Mouse (Mus musculus): ENCODE measurements around the gene 3110009E18Rik. TPM values are rescaled to one million over a fixed set of nuclear protein-coding genes. Genes with fewer than 3 reads are reported as not detected.
A peak's percentile ranks its signal among the peaks of the same experiment; 100 is the strongest.

Gene 3110009E18Rik
- polyA plus RNA-seq, 1 experiment from 2014 or later, result 22.6 TPM

DNA sequence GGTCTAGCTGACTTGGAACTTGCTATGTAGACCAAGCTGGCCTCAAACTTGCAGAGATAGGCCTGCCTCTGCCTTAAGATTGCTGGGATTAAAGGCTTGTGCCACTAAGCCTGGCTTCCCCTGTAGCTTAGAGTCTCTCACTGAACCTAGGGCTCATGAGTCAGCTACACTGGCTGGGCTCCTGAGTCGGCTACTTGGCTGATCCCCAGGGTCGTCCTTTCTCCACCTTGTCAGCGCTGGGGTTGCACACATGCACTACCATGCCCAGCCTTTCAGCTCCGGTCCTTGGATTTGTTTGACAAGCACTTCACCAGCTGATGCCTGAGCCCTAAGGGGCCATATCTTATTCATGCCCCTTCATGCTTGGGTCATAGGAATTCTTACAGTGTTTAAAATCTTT is 47.0 kb downstream of the 3110009E18Rik start:
- no peak overlapping the region for H3K4me2 ChIP-seq (replicated peaks)
- H3K4me1 ChIP-seq, result no peaks in the 10 kb centered on the region
- no peaks in the 10 kb centered on the region for H3K36me3 ChIP-seq
- no peak for ATAC-seq (ENCODE audit: low FRiP score)
- H3K4me3 ChIP-seq, result no peak overlapping the region
- H3K9me3 ChIP-seq (replicated peaks), result no peaks in the 10 kb centered on the region
- WGBS, result 68% methylated on average over 4 of the region's 4 CpGs
- H3K9ac ChIP-seq, result no peak overlapping the region
- no peak overlapping the region for H3K27ac ChIP-seq
- H3K27me3 ChIP-seq, result no peaks in the 10 kb centered on the region

DNA sequence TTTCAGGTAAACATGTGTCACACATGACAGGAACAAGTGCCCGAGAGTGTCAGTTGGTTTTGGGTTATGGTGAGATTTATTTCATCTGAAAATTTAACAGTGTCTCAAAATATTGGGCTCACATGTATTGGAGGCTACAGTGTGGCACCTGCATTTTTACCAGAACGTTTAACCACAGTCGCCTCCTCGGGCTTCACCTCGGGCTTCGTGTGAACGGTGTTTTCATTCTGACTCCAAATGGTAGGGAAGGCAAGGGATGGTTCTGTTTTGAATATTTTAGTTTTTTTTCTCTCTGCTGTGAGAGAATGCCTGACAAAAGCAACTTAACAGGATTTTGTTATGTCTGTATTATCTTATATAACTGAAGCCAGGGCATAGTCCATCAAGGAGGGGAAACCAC is 47.7 kb downstream of the 3110009E18Rik start:
- no peak overlapping the region for H3K4me2 ChIP-seq (replicated peaks)
- H3K9ac ChIP-seq, result no peak overlapping the region
- WGBS, result 90% methylated on average over 7 of the region's 7 CpGs

DNA sequence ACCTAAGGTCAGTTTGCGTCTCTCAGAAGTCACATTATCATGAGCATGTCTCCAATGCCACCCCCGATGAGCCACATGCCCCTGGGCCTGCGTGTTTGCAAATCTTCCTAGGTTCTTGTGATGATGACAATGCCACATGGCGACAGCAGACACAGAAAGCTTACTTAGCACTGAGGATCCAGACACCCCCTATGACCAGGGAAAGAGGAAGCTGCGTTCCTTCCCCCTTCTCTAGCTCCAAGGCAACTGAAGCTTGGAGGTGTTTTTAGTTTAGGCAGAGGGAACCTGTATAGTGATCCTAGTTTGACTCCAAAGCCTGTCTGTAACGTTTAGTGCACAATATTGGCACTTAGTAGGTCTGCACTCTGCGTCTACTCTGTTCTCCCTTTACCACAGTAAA is 49.3 kb downstream of the 3110009E18Rik start:
- WGBS, result 82% methylated on average over 7 of the region's 7 CpGs
- Histone ChIP-seq H3K4me2 (replicated peaks) (no peak overlapping the region), H3K9ac (no peak overlapping the region), H3K27me3 (no peaks in the 10 kb centered on the region), H3K27ac (no peak overlapping the region), H3K9me3 (replicated peaks) (no peaks in the 10 kb centered on the region), H3K4me1 (no peaks in the 10 kb centered on the region), H3K36me3 (no peaks in the 10 kb centered on the region), H3K4me3 (no peak overlapping the region)
- no peak for ATAC-seq (ENCODE audit: low FRiP score)

More for the DNA sequence above, 47.7 kb downstream of the 3110009E18Rik start:
- Histone ChIP-seq H3K4me1 (no peaks in the 10 kb centered on the region), H3K4me3 (no peak overlapping the region), H3K9me3 (replicated peaks) (no peaks in the 10 kb centered on the region), H3K27me3 (no peaks in the 10 kb centered on the region), H3K27ac (no peak overlapping the region), H3K36me3 (no peaks in the 10 kb centered on the region)
- no peak for ATAC-seq (ENCODE audit: low FRiP score)

DNA sequence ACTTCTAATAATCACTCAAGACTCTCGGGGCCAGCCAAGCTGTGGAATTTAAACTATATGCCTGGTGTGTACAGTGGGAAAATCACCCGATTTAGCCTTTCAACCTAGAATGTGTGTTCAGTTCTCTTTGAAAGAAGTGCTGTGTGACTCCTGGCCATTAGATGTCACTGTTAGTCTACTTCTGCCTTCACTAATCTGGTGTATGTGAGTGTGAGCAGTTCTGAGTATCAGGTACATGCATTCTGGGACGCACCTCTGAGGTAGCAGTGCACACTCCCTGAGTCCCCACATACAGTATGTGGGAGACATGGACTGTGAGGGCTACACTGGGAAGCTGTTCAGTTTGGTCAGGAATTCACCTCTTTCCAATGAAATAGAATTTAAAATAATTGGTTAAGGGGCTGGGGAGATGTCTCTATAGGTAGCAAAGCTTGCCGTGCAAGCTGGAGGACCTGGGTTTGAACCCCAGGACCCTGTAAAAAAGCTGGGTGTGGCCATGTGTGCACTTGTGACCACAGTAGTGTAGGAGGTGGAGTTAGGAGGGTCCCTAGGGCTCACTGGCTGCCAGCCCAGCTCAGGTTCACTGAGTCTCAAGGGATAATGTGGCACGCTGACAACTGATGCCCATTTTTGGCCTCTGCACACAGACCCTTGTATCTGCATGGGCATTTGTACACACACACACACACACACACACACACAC is 51.0 kb downstream of the 3110009E18Rik start:
- no peak overlapping the region for H3K4me3 ChIP-seq
- no peaks in the 10 kb centered on the region for H3K27me3 ChIP-seq
- H3K36me3 ChIP-seq, result no peaks in the 10 kb centered on the region
- H3K4me1 ChIP-seq, result peaks cover 8% of the 10 kb centered on the region; the same call in 1 of the 2 replicates
- H3K9me3 ChIP-seq (replicated peaks), result no peaks in the 10 kb centered on the region
- WGBS, result 64% methylated on average over 5 of the region's 5 CpGs
- H3K4me2 ChIP-seq (replicated peaks), result no peak overlapping the region
- H3K27ac ChIP-seq, result no peak overlapping the region
- H3K9ac ChIP-seq, result no peak overlapping the region
- ATAC-seq (ENCODE audit: low FRiP score), result peak; percentile 78

DNA sequence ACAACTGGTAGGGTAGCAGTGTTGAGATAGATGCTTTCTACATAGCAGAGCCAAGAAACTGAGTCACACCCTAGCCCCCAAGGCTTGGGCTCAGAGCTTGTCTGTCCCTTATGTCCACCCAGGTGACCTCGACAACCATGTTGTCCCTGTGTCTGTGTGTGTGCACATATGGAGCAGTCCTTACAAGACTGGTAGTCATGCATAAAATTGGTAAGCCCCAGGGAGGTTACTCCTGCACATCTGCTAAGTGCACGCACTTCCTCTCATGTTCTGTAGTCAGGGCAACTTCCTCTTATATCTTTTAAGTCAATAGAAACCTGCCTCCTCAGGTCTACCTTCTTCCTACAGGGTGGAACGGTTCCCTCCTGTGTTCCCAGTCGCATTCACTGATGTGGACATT is 54.0 kb downstream of the 3110009E18Rik start:
- WGBS, result 87% methylated on average over 4 of the region's 4 CpGs
- H3K9ac ChIP-seq, result no peak overlapping the region

DNA sequence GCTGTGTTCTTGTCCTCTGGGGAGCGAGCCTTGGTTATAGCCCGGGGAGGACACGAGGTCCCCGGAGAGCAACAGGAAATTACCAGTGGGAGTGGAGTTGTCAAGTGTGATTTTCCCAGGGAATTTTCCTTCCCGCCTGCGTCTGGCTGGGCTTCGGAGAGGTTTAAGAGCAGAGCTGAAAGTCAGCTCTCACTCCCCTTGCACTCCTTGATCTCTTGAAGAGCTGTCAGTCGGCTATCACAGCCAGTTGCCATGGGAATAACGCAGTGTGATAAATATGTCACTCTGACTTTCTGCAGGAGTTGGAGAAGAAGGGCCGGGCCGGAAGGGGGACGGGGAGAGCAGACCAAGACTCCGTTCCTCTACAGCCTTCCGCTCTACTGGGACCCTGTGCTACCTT is 55.3 kb downstream of the 3110009E18Rik start:
- WGBS, result 48% methylated on average over 14 of the region's 14 CpGs
- no peak overlapping the region for H3K4me2 ChIP-seq (replicated peaks)
- no peaks in the 10 kb centered on the region for H3K9me3 ChIP-seq (replicated peaks)
- ATAC-seq (ENCODE audit: low FRiP score), result no peak
- no peaks in the 10 kb centered on the region for H3K36me3 ChIP-seq
- H3K4me3 ChIP-seq, result no peak overlapping the region
- no peak overlapping the region for H3K27ac ChIP-seq
- peaks cover 8% of the 10 kb centered on the region; the same call in 1 of the 2 replicates for H3K4me1 ChIP-seq
- H3K27me3 ChIP-seq, result no peaks in the 10 kb centered on the region
- H3K9ac ChIP-seq, result no peak overlapping the region

More for the DNA sequence above, 54.0 kb downstream of the 3110009E18Rik start:
- Histone ChIP-seq H3K4me1 (peaks cover 8% of the 10 kb centered on the region; the same call in 1 of the 2 replicates), H3K9me3 (replicated peaks) (no peaks in the 10 kb centered on the region), H3K4me3 (no peak overlapping the region), H3K36me3 (no peaks in the 10 kb centered on the region), H3K27ac (no peak overlapping the region), H3K27me3 (no peaks in the 10 kb centered on the region), H3K4me2 (replicated peaks) (no peak overlapping the region)
- no peak for ATAC-seq (ENCODE audit: low FRiP score)

DNA sequence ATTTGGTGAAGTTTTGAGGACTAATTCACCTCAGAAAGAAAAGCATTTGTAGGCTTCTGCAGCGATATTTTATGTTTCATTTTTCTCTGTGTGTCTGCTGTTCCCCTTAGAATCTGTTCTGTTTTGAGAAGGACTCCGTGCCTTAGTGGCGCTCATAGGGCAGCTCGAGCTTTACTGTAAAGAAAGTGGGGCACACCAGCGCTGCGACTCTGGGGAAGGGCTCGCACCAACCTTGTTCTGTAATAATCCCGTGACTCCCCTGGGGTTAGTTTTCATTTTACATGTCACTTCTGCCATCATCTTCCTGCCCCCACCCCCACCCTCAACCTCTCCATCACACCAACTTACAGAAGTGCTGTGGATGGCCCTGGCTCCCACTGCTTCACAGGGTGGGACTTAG is 56.2 kb downstream of the 3110009E18Rik start:
- H3K36me3 ChIP-seq, result no peaks in the 10 kb centered on the region
- no peak overlapping the region for H3K9ac ChIP-seq
- H3K27me3 ChIP-seq, result no peaks in the 10 kb centered on the region
- peaks cover 8% of the 10 kb centered on the region; the same call in 1 of the 2 replicates for H3K4me1 ChIP-seq
- no peak overlapping the region for H3K27ac ChIP-seq
- H3K9me3 ChIP-seq (replicated peaks), result no peaks in the 10 kb centered on the region
- ATAC-seq (ENCODE audit: low FRiP score), result no peak
- no peak overlapping the region for H3K4me2 ChIP-seq (replicated peaks)
- no peak overlapping the region for H3K4me3 ChIP-seq
- WGBS, result 94% methylated on average over 8 of the region's 8 CpGs

DNA sequence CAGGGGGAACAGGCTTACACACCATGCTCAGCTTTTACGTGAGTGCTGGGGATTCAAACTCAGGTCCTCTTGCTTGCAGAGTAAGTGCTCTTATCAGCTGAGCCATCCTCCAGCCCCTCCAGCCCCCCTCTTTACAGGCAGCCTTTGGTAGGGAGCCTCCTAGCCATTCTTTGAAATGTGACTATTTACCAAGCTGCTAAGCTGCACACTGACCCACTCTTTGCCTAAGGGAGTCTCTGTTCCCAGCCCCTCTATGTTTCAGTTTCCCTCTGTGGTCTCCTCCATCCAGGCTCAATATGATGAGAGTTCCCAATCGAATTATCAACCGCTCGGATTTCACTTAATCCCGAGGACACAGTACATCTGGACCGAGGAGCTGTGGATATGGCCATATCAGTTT is 65.2 kb downstream of the 3110009E18Rik start:
- WGBS, result 61% methylated on average over 6 of the region's 6 CpGs
- Histone ChIP-seq H3K27me3 (no peaks in the 10 kb centered on the region), H3K4me3 (no peak overlapping the region), H3K27ac (no peak overlapping the region), H3K9ac (no peak overlapping the region), H3K4me1 (peaks cover 3% of the 10 kb centered on the region; the same call in 1 of the 2 replicates), H3K36me3 (no peaks in the 10 kb centered on the region), H3K9me3 (replicated peaks) (no peaks in the 10 kb centered on the region), H3K4me2 (replicated peaks) (no peak overlapping the region)
- 0 out of 2 replicates have a peak, but pooled peaks have one; percentile 38 for ATAC-seq (ENCODE audit: low FRiP score)

DNA sequence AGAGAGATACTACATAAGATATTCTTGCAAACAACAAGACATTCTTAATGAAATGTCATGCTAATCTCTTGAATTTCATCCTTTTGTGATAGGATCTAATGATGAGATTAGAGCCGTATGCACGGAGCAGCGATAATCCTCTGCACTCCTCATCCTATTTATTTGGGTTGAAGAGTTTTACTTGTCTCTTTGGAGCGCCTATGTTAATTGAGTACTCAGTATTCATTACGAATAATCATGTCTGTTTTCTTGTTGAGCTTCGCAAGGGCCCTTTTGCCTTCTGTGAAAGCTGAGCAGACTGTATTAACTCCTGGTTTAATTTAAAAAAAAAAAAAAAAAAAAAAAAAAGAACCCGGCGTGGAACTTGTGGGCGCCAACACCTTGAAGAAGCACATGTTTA is 65.7 kb downstream of the 3110009E18Rik start:
- peaks cover 3% of the 10 kb centered on the region; the same call in 1 of the 2 replicates for H3K4me1 ChIP-seq
- H3K4me2 ChIP-seq (replicated peaks), result no peak overlapping the region
- no peaks in the 10 kb centered on the region for H3K36me3 ChIP-seq
- no peak overlapping the region for H3K27ac ChIP-seq
- H3K4me3 ChIP-seq, result no peak overlapping the region
- 59% methylated on average over 9 of the region's 9 CpGs for WGBS
- H3K9me3 ChIP-seq (replicated peaks), result no peaks in the 10 kb centered on the region
- no peak overlapping the region for H3K9ac ChIP-seq
- no peaks in the 10 kb centered on the region for H3K27me3 ChIP-seq
- ATAC-seq (ENCODE audit: low FRiP score), result 0 out of 2 replicates have a peak, but pooled peaks have one; percentile 38

DNA sequence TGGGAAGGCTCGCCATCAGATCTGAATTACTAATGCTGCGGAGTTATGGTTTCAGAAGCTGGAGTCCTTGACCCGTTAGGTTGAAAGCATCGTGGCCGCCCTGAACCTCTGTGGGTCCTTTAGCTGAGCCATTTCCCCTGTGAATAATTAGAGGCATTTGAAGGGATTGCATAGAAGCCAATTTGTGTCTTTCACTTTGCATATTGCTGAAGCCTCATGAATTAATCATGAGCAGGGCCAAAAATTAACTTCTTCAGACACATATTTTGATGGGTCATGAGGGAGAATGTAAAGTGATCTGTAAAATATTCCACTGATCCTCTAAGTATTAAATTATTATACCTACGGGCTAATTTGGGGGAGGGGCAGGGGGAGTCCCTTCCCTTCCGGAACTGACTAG is 66.1 kb downstream of the 3110009E18Rik start:
- peak; percentile 54; the same call in 1 of the 2 replicates for ATAC-seq (ENCODE audit: low FRiP score)
- Histone ChIP-seq H3K9me3 (replicated peaks) (no peaks in the 10 kb centered on the region), H3K27me3 (no peaks in the 10 kb centered on the region), H3K4me3 (no peak overlapping the region), H3K4me2 (replicated peaks) (no peak overlapping the region), H3K36me3 (no peaks in the 10 kb centered on the region), H3K4me1 (peaks cover 3% of the 10 kb centered on the region; the same call in 1 of the 2 replicates), H3K9ac (no peak overlapping the region), H3K27ac (no peak overlapping the region)
- WGBS, result 46% methylated on average over 7 of the region's 7 CpGs

DNA sequence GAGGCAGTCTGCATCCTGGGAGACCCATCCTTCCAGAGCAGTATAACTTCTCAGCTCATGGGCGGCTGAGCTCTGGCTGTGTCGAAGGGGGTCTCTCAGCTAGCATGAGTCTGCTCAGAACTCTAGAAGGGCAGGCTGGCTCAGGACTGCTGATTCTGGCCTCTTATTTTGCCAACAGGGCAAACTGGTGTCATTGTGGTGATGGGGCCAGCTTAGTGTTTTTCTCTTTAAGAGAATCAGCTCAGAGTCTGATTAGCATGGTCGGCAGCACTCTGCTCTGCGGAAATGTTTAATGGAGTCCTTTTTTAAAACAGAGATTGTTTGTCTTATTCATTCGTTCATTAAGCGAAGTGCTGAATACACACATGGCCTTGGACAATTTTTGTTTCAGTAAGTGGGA is 68.2 kb downstream of the 3110009E18Rik start:
- no peaks in the 10 kb centered on the region for H3K36me3 ChIP-seq
- no peak overlapping the region for H3K27ac ChIP-seq
- no peaks in the 10 kb centered on the region for H3K27me3 ChIP-seq
- no peak overlapping the region for H3K9ac ChIP-seq
- no peak for ATAC-seq (ENCODE audit: low FRiP score)
- 90% methylated on average over 6 of the region's 6 CpGs for WGBS
- H3K4me3 ChIP-seq, result no peak overlapping the region
- no peaks in the 10 kb centered on the region for H3K9me3 ChIP-seq (replicated peaks)
- H3K4me1 ChIP-seq, result peaks cover 3% of the 10 kb centered on the region; the same call in 1 of the 2 replicates
- H3K4me2 ChIP-seq (replicated peaks), result no peak overlapping the region

DNA sequence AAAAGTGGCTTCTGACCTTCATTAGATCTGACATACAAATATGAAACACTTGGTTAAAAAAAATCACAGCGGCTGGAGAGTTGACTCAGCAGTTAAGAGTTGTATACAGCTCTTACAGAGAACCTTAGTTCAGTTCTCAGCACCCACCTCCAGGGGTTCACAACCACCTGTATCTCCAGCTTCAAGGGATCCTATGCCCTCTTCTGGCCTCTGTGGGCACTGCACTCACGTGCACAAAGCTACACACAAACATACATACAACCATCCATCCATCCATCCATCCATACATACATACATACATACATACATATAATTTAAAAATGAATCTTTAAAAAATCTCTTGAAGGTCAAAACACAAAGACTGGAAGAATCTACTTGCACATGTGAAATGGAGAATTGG is 69.3 kb downstream of the 3110009E18Rik start:
- no peak for ATAC-seq (ENCODE audit: low FRiP score)
- H3K4me2 ChIP-seq (replicated peaks), result no peak overlapping the region
- no peaks in the 10 kb centered on the region for H3K36me3 ChIP-seq
- peaks cover 3% of the 10 kb centered on the region; the same call in 1 of the 2 replicates for H3K4me1 ChIP-seq
- H3K4me3 ChIP-seq, result no peak overlapping the region
- H3K9ac ChIP-seq, result no peak overlapping the region
- no peak overlapping the region for H3K27ac ChIP-seq
- WGBS, result 93% methylated on average over 2 of the region's 2 CpGs
- H3K27me3 ChIP-seq, result no peaks in the 10 kb centered on the region
- H3K9me3 ChIP-seq (replicated peaks), result no peaks in the 10 kb centered on the region

DNA sequence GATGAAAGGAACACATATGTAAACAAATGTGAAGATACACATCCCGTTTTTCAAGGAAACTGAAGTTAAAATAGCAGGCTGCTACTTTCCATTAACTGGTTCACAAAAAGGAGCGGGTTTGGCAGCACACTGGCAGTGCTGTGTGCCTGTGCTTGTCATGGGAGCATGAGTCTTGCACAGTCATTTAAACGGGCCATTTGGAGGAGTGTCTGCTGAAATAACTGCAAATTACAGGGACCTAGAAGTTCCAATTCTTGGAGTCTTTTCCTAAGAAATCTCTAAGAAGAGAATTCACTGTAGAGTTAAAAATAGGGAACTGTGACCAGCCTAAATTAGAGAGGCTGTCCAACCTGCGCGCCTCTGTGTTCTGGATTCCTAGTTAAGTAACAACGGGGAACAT is 70.0 kb downstream of the 3110009E18Rik start:
- Histone ChIP-seq H3K27ac (no peak overlapping the region), H3K27me3 (no peaks in the 10 kb centered on the region), H3K36me3 (no peaks in the 10 kb centered on the region), H3K9me3 (replicated peaks) (no peaks in the 10 kb centered on the region), H3K4me2 (replicated peaks) (no peak overlapping the region), H3K9ac (no peak overlapping the region), H3K4me1 (peaks cover 4% of the 10 kb centered on the region; the same call in 1 of the 2 replicates), H3K4me3 (no peak overlapping the region)
- 88% methylated on average over 6 of the region's 6 CpGs for WGBS
- no peak for ATAC-seq (ENCODE audit: low FRiP score)

All from hindbrain, embryonic 12.5 days (tissue).